Comparison of ENCODE assay signal across 19 mouse cellular contexts in the genomic region with DNA sequence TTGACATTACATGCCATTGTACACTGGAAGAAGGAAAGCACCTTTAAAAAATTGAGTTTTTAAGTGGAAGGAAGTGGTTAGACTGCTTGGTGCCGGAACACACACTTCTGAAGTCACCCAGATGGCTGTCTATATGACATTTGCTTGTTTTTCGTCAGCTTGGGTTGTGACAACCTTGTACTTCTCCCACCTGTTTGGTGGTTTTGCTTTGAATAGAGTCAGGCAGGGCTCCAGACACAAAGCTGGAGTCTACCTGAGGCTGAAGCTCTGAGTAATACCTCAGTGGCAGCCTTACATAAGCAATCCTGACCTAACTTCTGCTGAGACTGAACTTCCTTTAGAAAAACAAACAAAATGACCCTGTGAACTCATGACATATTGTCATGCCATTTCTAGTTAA. TPM values are rescaled to one million over a fixed set of nuclear protein-coding genes. Genes with fewer than 3 reads are reported as not detected.
DNase-seq lines count a peak whose midpoint lies in the region; ATAC-seq and TF ChIP-seq lines count a peak whose summit lies in the region.
"Had no signal": no experiment of that assay in that cellular context is flagged by ENCODE, and none has a peak within 500 bp of the region (broad histone marks: within the 10 kb centered on the region; RNA-seq: fewer than 3 reads in every experiment).

No protein-coding gene starts in this region.

- no peaks in the 10 kb centered on the region for H3K36me3 ChIP-seq in liver, adult 2 months (ENCODE audit: control insufficient read depth, insufficient read depth, low read length)
- H3K36me3 ChIP-seq in liver, embryonic 12.5 days, result no peaks in the 10 kb centered on the region
- H3K36me3 ChIP-seq: embryonic facial prominence, embryonic 13.5 days; forebrain, embryonic 15.5 days; midbrain, embryonic 12.5 days had no signal

- H3K4me2 ChIP-seq in liver, embryonic 12.5 days, result no peak overlapping the region
- H3K4me2 ChIP-seq: embryonic facial prominence, embryonic 13.5 days; forebrain, embryonic 15.5 days; midbrain, embryonic 12.5 days had no signal

- H3K4me1 ChIP-seq in liver, adult 2 months (ENCODE audit: control insufficient read depth, insufficient read depth, low read length), result no peaks in the 10 kb centered on the region
- H3K4me1 ChIP-seq in liver, embryonic 12.5 days, result no peaks in the 10 kb centered on the region
- H3K4me1 ChIP-seq: embryonic facial prominence, embryonic 13.5 days; forebrain, embryonic 15.5 days; midbrain, embryonic 12.5 days had no signal

- DNase-seq in liver, adult 2 months (ENCODE audit: extremely low read depth, low read depth, low spot score), result peak; percentile 39
- DNase-seq in T-cell, adult 2 months (ENCODE audit: low spot score), result peak; percentile 92
- peak; percentile 73 for DNase-seq in thymus, postnatal 14 days
- no peak for DNase-seq in left cerebral cortex, adult 8-10 months (ENCODE audit: low spot score in 2 of 2)
- no peak for DNase-seq in gastrocnemius, adult 8-10 months (ENCODE audit: low spot score in 2 of 2)
- DNase-seq in cerebellum, adult 8-10 months, result no peak
- DNase-seq: cerebellum, postnatal 36 days; gastrocnemius, postnatal 36 days; kidney, adult 9 months had no signal

- no peaks in the 10 kb centered on the region for H3K79me2 ChIP-seq in liver, adult 2 months (ENCODE audit: control insufficient read depth, insufficient read depth, low read length)

- H3K27me3 ChIP-seq in liver, adult 2 months (ENCODE audit: control insufficient read depth, insufficient read depth, low read length), result no peaks in the 10 kb centered on the region
- no peaks in the 10 kb centered on the region for H3K27me3 ChIP-seq in liver, embryonic 12.5 days (replicated peaks)
- H3K27me3 ChIP-seq: embryonic facial prominence, embryonic 13.5 days; forebrain, embryonic 15.5 days; midbrain, embryonic 12.5 days had no signal

- WGBS in liver, adult 2 months, result 71% methylated on average over 2 of the region's 2 CpGs
- WGBS in liver, embryonic 12.5 days (ENCODE audit: insufficient replicate concordance), result 33% methylated on average over 2 of the region's 2 CpGs

- no peaks in the 10 kb centered on the region for H3K9me3 ChIP-seq in liver, embryonic 12.5 days (replicated peaks)
- H3K9me3 ChIP-seq: embryonic facial prominence, embryonic 13.5 days; forebrain, embryonic 15.5 days; midbrain, embryonic 12.5 days had no signal

- H3K9ac ChIP-seq in liver, adult 2 months (ENCODE audit: low read depth, low read length), result no peak overlapping the region
- H3K9ac ChIP-seq in liver, embryonic 12.5 days, result no peak overlapping the region
- H3K9ac ChIP-seq: embryonic facial prominence, embryonic 13.5 days; forebrain, embryonic 15.5 days; midbrain, embryonic 12.5 days had no signal

- H3K27ac ChIP-seq in liver, adult 2 months (replicated peaks; ENCODE audit: insufficient read depth, low read depth, low read length), result no peak overlapping the region
- H3K27ac ChIP-seq in liver, embryonic 12.5 days, result no peak overlapping the region
- H3K27ac ChIP-seq: embryonic facial prominence, embryonic 13.5 days; forebrain, embryonic 15.5 days; midbrain, embryonic 12.5 days had no signal

- no peak for TF ChIP-seq POLR2A in liver, adult 2 months (IDR thresholded peaks at IDR 0.05; ENCODE audit: extremely low read depth, insufficient read depth, low read length)

- no peak overlapping the region for H3K4me3 ChIP-seq in liver, adult 2 months (ENCODE audit: insufficient read depth, low read depth, low read length)
- no peak overlapping the region for H3K4me3 ChIP-seq in liver, embryonic 12.5 days
- H3K4me3 ChIP-seq: embryonic facial prominence, embryonic 13.5 days; forebrain, embryonic 15.5 days; midbrain, embryonic 12.5 days had no signal

- ATAC-seq in liver, embryonic 12.5 days, result no peak
- ATAC-seq in monocyte, adult 5-6 weeks (replicated peaks; ENCODE audit: insufficient number of reproducible peaks, low FRiP score, low TSS enrichment, poor library complexity, severe bottlenecking), result peak; percentile 77
- ATAC-seq: forebrain, embryonic 15.5 days; hindbrain, embryonic 16.5 days had no signal

- no peak for TF ChIP-seq CTCF in liver, adult 2 months (IDR thresholded peaks at IDR 0.05; ENCODE audit: low read depth, low read length)

RNA-seq across cellular contexts. Expression of a gene that starts 44.7 kb away (rescaled TPM):
- total RNA-seq in liver, adult 2 months (2014; rRNA removed), result not detected in 2 replicates
- 0.04 TPM in 1 of 2 replicates, not detected in the other for polyA plus RNA-seq in liver, adult 2 months (2012; rRNA removed)
- not detected in 2 replicates for polyA plus RNA-seq in liver, embryonic 12.5 days (2016; fragmentation: Nextera tagmentation; extraction: Ambion mirVana)
- not detected in 3 replicates for total RNA-seq in monocyte, adult 5-6 weeks (2017)
- under 1 TPM in 3 of 4 experiments, not detected in 1; 0.23 to 0.26 (median 0.24) TPM for total RNA-seq in left cerebral cortex, adult 8-10 months (2022)
- total RNA-seq in gastrocnemius, adult 8-10 months (2022), result not detected
- total RNA-seq: gastrocnemius, postnatal 36 days; left cerebral cortex, postnatal 36 days had no signal
- polyA plus RNA-seq: embryonic facial prominence, embryonic 13.5 days; forebrain, embryonic 15.5 days; hindbrain, embryonic 16.5 days; liver, embryonic 16.5 days; midbrain, embryonic 12.5 days; neural tube, embryonic 11.5 days; small intestine, adult 2 months had no signal

Comparison
In these comparisons a context has a peak if more than half of its experiments do, and no peak if none do; other contexts are left out.
1. DNase-seq: peak in liver, adult 2 months (single experiment), T-cell, adult 2 months (single experiment) and thymus, postnatal 14 days (single experiment); none in left cerebral cortex, adult 8-10 months (0 of 2), gastrocnemius, adult 8-10 months (0 of 2) and cerebellum, adult 8-10 months (single experiment).